In the genomic region with DNA sequence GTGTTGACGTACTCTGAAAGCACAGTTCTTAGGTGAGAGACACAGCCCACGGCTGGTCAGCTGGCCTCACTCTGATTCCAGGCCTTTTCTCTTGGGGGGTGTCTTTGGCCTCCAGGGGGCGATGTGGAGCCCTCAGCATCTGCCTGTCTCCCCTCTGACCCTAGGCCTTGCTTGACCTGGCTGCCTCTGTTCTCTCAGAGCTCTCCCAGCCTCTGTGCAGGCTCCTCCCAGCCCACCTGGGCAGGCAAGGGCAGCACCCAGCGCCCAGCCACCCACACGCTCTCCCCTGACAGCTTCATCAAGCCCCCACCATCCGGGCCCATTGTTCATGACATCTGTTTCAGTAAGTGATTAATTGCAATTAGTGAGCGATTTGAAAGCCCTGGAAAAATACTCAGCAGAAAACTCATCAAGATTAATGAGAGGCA, we compare ENCODE assay signal across 8 mouse cellular contexts.
A peak's percentile ranks its signal among the peaks of the same experiment; 100 is the strongest.
DNase-seq lines count a peak whose midpoint lies in the region; ATAC-seq and TF ChIP-seq lines count a peak whose summit lies in the region.

No protein-coding gene starts in this region.

- no peaks in the 10 kb centered on the region for H3K36me3 ChIP-seq in kidney, embryonic 16.5 days (ENCODE audit: insufficient read depth, low read length)
- no peaks in the 10 kb centered on the region for H3K36me3 ChIP-seq in hindbrain, embryonic 11.5 days (ENCODE audit: control insufficient read depth, insufficient read depth, low read length)
- no peaks in the 10 kb centered on the region for H3K36me3 ChIP-seq in stomach, postnatal 0 days (ENCODE audit: control insufficient read depth, insufficient read depth, low read length)

- no peak overlapping the region for H3K27ac ChIP-seq in kidney, embryonic 16.5 days (ENCODE audit: low read length)
- 0 out of 2 replicates have a peak overlapping the region, but pooled peaks have one; percentile 1 for H3K27ac ChIP-seq in hindbrain, embryonic 11.5 days (ENCODE audit: low read depth, low read length)
- H3K27ac ChIP-seq in stomach, postnatal 0 days (replicated peaks), result no peak overlapping the region

- H3K9ac ChIP-seq in kidney, embryonic 16.5 days (replicated peaks; ENCODE audit: low read length), result no peak overlapping the region
- H3K9ac ChIP-seq in hindbrain, embryonic 11.5 days (ENCODE audit: low read depth, low read length), result no peak overlapping the region
- H3K9ac ChIP-seq in stomach, postnatal 0 days (ENCODE audit: low read length), result no peak overlapping the region

- no peaks in the 10 kb centered on the region for H3K9me3 ChIP-seq in kidney, embryonic 16.5 days (ENCODE audit: low read length)
- no peaks in the 10 kb centered on the region for H3K9me3 ChIP-seq in hindbrain, embryonic 11.5 days (ENCODE audit: control insufficient read depth, low read length)
- no peaks in the 10 kb centered on the region for H3K9me3 ChIP-seq in stomach, postnatal 0 days (ENCODE audit: control insufficient read depth, low read length)

- no peak overlapping the region for H3K4me3 ChIP-seq in kidney, embryonic 16.5 days (ENCODE audit: low read length)
- no peak overlapping the region for H3K4me3 ChIP-seq in hindbrain, embryonic 11.5 days (ENCODE audit: low read depth, low read length)
- no peak overlapping the region for H3K4me3 ChIP-seq in stomach, postnatal 0 days (ENCODE audit: low read depth, low read length)

- H3K4me2 ChIP-seq in kidney, embryonic 16.5 days (replicated peaks; ENCODE audit: low read depth, low read length), result no peak overlapping the region
- H3K4me2 ChIP-seq in hindbrain, embryonic 11.5 days (replicated peaks; ENCODE audit: low read depth, low read length), result no peak overlapping the region
- H3K4me2 ChIP-seq in stomach, postnatal 0 days (replicated peaks; ENCODE audit: low read depth), result no peak overlapping the region

- TF ChIP-seq CTCF in stomach, postnatal 0 days (IDR thresholded peaks at IDR 0.05; ENCODE audit: low read depth), result peak; percentile 76

- H3K4me1 ChIP-seq in kidney, embryonic 16.5 days (ENCODE audit: insufficient read depth, low read length), result peaks cover 23% of the 10 kb centered on the region
- H3K4me1 ChIP-seq in hindbrain, embryonic 11.5 days (replicated peaks; ENCODE audit: control insufficient read depth, insufficient read depth, low read length), result peaks cover 28% of the 10 kb centered on the region
- peaks cover 5% of the 10 kb centered on the region for H3K4me1 ChIP-seq in stomach, postnatal 0 days (replicated peaks; ENCODE audit: control insufficient read depth, insufficient read depth)

- 0 out of 2 replicates have a peak, but pooled peaks cover 2% of the 10 kb centered on the region for H3K27me3 ChIP-seq in kidney, embryonic 16.5 days (ENCODE audit: insufficient read depth, low read length)
- no peaks in the 10 kb centered on the region for H3K27me3 ChIP-seq in hindbrain, embryonic 11.5 days (ENCODE audit: control insufficient read depth, insufficient read depth, low read length)
- H3K27me3 ChIP-seq in stomach, postnatal 0 days (ENCODE audit: control insufficient read depth, insufficient read depth, low read length), result no peaks in the 10 kb centered on the region

- WGBS in kidney, embryonic 16.5 days, result 39% methylated on average over 7 of the region's 7 CpGs
- WGBS in hindbrain, embryonic 11.5 days, result 30% methylated on average over 7 of the region's 7 CpGs
- 52% methylated on average over 7 of the region's 7 CpGs for WGBS in stomach, postnatal 0 days

- TF ChIP-seq EP300 in stomach, postnatal 0 days (optimal IDR thresholded peaks at IDR 0.05), result no peak

- ATAC-seq in kidney, embryonic 16.5 days (ENCODE audit: low FRiP score, low TSS enrichment), result no peak
- no peak for ATAC-seq in hindbrain, embryonic 11.5 days (ENCODE audit: low FRiP score)
- no peak for ATAC-seq in stomach, postnatal 0 days (ENCODE audit: low FRiP score, low TSS enrichment)

- intact Hi-C loops in left cerebral cortex, postnatal 25 days (cut with DNase I), result no loop called here

- DNase-seq in kidney, adult 8-10 months, result peak; percentile 26 to 61
- peak; percentile 75 for DNase-seq in Muller cell, postnatal 12 days (ENCODE audit: inconsistent ontology term)
- DNase-seq in embryo, embryonic 9.5 days (ENCODE audit: extremely low spot score), result peak; percentile 78
- DNase-seq in hindbrain, embryonic 11.5 days (ENCODE audit: low spot score), result peak; percentile 79
- DNase-seq in lung, postnatal 14 days, result peak; percentile 78
- DNase-seq in stomach, postnatal 0 days (ENCODE audit: low spot score), result peak; percentile 64
- DNase-seq in left cerebral cortex, postnatal 25 days (ENCODE audit: low spot score in 2 of 2), result no peak

Comparison
In these comparisons a context has a peak if more than half of its experiments do, and no peak if none do; other contexts are left out.
1. DNase-seq: peak in kidney, adult 8-10 months (2 of 2), Muller cell, postnatal 12 days (single experiment), embryo, embryonic 9.5 days (single experiment), hindbrain, embryonic 11.5 days (single experiment), lung, postnatal 14 days (single experiment) and stomach, postnatal 0 days (single experiment); none in left cerebral cortex, postnatal 25 days (0 of 2).